Mouse (Mus musculus) limb, embryonic 14.5 days (tissue): ENCODE data around the gene Abcb4. TPM values are rescaled to one million over a fixed set of nuclear protein-coding genes. Genes with fewer than 3 reads are reported as not detected.
"Not testable (repeated sequence)": the region's sequence is repeated elsewhere in the genome, so short reads cannot be mapped to it uniquely, and the experiment has no call there.

ENCODE experiments used
- ATAC-seq: fragments of 200-750 bp; cut with Nextera tagmentation; 2 replicates; pipeline ENCODE4 v1.8.0; 2017; ENCODE audit warnings: low read depth, moderate number of reproducible peaks, moderate TSS enrichment; ENCODE audit not compliant: low FRiP score
- DNase-seq: peaks from one replicate; pipeline ENCODE4 v3.0.0-alpha.2; 2015; ENCODE audit warnings: low spot score
- H3K27ac ChIP-seq: fragments of 300-500 bp; sonication (generic); replicated peaks from 2 replicates; pipeline ENCODE4 v1.5.1; 2014; ENCODE audit warnings: low read depth, mild to moderate bottlenecking, low read length, moderate library complexity, mixed read lengths
- H3K27me3 ChIP-seq: fragments of 300-500 bp; sonication (generic); 2 replicates; pipeline ENCODE4 v1.6.1; 2014; ENCODE audit warnings: low read length, mixed read lengths; ENCODE audit not compliant: control insufficient read depth, insufficient read depth
- H3K36me3 ChIP-seq: fragments of 300-500 bp; sonication (generic); 2 replicates; pipeline ENCODE4 v1.6.1; 2014; ENCODE audit warnings: mild to moderate bottlenecking, low read length, moderate library complexity, mixed read lengths; ENCODE audit not compliant: control insufficient read depth, insufficient read depth
- H3K4me1 ChIP-seq: fragments of 300-500 bp; sonication (generic); 2 replicates; pipeline ENCODE4 v1.6.1; 2014; ENCODE audit warnings: antibody characterized with exemption, low read length, mixed read lengths; ENCODE audit not compliant: control insufficient read depth, insufficient read depth
- H3K4me2 ChIP-seq: fragments of 300-500 bp; sonication (generic); replicated peaks from 2 replicates; pipeline ENCODE4 v1.6.1; 2014; ENCODE audit warnings: low read depth, mild to moderate bottlenecking, low read length, moderate library complexity; ENCODE audit not compliant: severe bottlenecking
- H3K4me3 ChIP-seq: fragments of 300-500 bp; sonication (generic); replicated peaks from 2 replicates; pipeline ENCODE4 v1.5.1; 2014; ENCODE audit warnings: low read length
- H3K9ac ChIP-seq: fragments of 300-500 bp; sonication (generic); 2 replicates; pipeline ENCODE4 v1.6.1; 2014; ENCODE audit warnings: mild to moderate bottlenecking, low read depth, low read length, moderate library complexity; ENCODE audit not compliant: severe bottlenecking
- H3K9me3 ChIP-seq: fragments of 300-500 bp; sonication (generic); 2 replicates; pipeline ENCODE4 v1.6.1; 2016; ENCODE audit warnings: low read length; ENCODE audit not compliant: control insufficient read depth
- POLR2A ChIP-seq: fragments of 200-500 bp; IDR thresholded peaks from 2 replicates; pipeline ENCODE4 v1.8.0; 2012; ENCODE audit warnings: inconsistent platforms, mild to moderate bottlenecking, moderate library complexity, borderline replicate concordance; ENCODE audit not compliant: insufficient read depth, insufficient read length; ENCODE audit errors: extremely low read depth
- WGBS: fragments of 180-500 bp; shearing (Covaris S2); extraction: QIAGEN DNeasy Blood & Tissue Kit; methylation state at CpG from one replicate; pipeline ENCODE4 v1.1.7; 2014; 5-methylcytosine and 5-hydroxymethylcytosine counted together
- polyA plus RNA-seq, 2 experiments: library from polyadenylated mRNA; depleted of rRNA in 1 of 2; stranded (reverse) in 1 of 2; unstranded in 1 of 2; fragments of >200 nt; fragmentation: Nextera tagmentation in 1 of 2; extraction: Ambion mirVana in 1 of 2; gene quantifications; 2 replicates each; pipeline versions ENCODE4 v1.2.1 to v1.2.3; 2012 to 2014

Abcb4 gene
- polyA plus RNA-seq, 2 experiments = 0.26 to 0.51 TPM

DNA sequence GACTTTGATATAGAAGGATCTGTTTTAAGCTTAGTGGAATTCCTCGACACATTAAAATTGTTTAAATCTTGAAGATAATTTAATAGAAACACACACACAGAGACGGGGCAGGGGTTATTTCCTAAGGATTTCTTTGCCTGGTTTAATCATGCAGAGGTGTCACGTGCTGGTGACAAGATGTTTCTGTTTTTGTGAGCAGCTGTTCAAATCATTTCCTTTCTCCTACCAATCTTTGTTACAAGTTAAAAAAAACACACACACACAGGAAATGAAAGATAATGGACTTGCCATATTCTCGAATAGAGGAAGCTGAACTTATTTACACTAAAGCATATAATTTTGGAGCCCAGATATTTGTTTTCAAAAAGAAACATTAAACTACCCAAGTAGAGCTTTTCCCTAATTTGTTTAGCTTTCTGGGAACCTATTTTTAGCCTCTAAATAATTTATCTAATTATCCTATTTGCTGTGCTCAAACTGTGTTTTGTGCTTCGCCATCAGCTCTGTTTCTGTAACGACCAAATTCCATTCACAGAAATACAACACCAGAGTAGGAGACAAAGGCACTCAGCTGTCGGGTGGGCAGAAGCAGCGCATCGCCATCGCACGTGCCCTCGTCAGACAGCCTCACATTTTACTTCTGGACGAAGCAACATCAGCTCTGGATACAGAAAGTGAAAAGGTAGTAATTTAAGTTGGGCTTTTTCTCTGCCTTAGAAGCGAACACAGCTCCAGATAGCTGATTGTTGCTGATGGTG is 29.8 kb upstream of the Abcb4 start:
- H3K27me3 ChIP-seq = no peaks in the 10 kb centered on the region
- DNase-seq = no peak

GRCm38 (mm10) chr5:8865630-8866029 is 27.9 kb upstream of the Abcb4 start:
- not testable (repeated sequence) for H3K9ac ChIP-seq, H3K4me3 ChIP-seq, H3K36me3 ChIP-seq, H3K27ac ChIP-seq, DNase-seq, H3K27me3 ChIP-seq, H3K9me3 ChIP-seq, H3K4me2 ChIP-seq, H3K4me1 ChIP-seq, ATAC-seq
- WGBS = 92% methylated on average over 11 of the region's 11 CpGs

More for the DNA sequence above, 29.8 kb upstream of the Abcb4 start:
- no peak overlapping the region for H3K9ac ChIP-seq
- no peak overlapping the region for H3K27ac ChIP-seq
- no peaks in the 10 kb centered on the region for H3K36me3 ChIP-seq
- no peak; the same call in 1 of the 2 replicates for ATAC-seq
- H3K4me3 ChIP-seq = no peak overlapping the region
- H3K9me3 ChIP-seq = no peaks in the 10 kb centered on the region
- 58% methylated on average over 14 of the region's 14 CpGs for WGBS
- TF ChIP-seq POLR2A = no peak
- no peaks in the 10 kb centered on the region for H3K4me1 ChIP-seq
- no peak overlapping the region for H3K4me2 ChIP-seq

DNA sequence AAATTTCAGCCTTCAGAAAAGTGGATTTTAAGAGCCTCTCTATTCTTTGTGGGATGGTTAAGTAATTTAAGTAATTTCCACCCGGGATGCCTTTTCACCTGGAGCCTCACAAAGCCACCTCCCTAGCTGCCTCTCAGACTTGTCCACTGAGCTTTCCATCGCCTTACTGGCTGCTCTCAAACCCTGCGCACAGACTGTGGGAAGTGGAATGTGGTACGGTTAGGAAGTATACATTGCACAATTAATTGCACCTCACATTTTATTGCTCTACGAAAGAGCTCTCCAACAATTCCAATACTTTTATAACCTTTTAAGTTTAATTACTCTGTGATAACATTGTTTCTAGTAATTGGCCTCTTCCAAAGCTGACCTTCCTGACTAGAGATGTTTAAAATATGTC is 27.2 kb upstream of the Abcb4 start:
- ATAC-seq = no peak
- TF ChIP-seq POLR2A = no peak
- no peaks in the 10 kb centered on the region for H3K4me1 ChIP-seq
- H3K27me3 ChIP-seq = no peaks in the 10 kb centered on the region
- 52% methylated on average over 5 of the region's 5 CpGs for WGBS
- no peaks in the 10 kb centered on the region for H3K9me3 ChIP-seq
- no peak for DNase-seq
- H3K9ac ChIP-seq = no peak overlapping the region
- H3K36me3 ChIP-seq = no peaks in the 10 kb centered on the region
- no peak overlapping the region for H3K4me3 ChIP-seq
- no peak overlapping the region for H3K27ac ChIP-seq
- H3K4me2 ChIP-seq = no peak overlapping the region

DNA sequence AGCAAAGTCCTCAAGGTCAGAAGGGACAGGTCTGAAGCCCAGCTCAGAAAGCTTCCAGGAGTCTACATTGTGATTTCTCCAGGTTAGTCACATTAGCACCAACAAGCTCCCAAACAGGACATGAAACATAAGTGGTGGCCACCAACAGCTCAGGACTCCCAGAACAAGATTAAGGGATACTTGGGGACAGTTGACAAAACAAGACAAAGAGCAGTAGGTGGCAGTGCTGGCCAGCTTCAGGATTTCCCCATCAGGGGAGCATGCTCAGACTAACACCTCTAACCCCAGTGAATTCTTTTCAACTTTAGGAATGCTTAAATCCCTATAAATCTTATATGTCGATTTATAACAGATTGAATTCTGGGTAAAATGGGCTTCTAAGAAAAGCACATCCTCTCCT is 25.5 kb upstream of the Abcb4 start:
- TF ChIP-seq POLR2A = no peak
- Histone ChIP-seq H3K4me2 (no peak overlapping the region), H3K27me3 (no peaks in the 10 kb centered on the region), H3K9ac (no peak overlapping the region), H3K4me3 (no peak overlapping the region), H3K4me1 (no peaks in the 10 kb centered on the region), H3K36me3 (no peaks in the 10 kb centered on the region), H3K9me3 (no peaks in the 10 kb centered on the region), H3K27ac (no peak overlapping the region)
- ATAC-seq = no peak; the same call in 1 of the 2 replicates
- WGBS = 11% methylated on average over 1 of the region's 1 CpGs
- no peak for DNase-seq

DNA sequence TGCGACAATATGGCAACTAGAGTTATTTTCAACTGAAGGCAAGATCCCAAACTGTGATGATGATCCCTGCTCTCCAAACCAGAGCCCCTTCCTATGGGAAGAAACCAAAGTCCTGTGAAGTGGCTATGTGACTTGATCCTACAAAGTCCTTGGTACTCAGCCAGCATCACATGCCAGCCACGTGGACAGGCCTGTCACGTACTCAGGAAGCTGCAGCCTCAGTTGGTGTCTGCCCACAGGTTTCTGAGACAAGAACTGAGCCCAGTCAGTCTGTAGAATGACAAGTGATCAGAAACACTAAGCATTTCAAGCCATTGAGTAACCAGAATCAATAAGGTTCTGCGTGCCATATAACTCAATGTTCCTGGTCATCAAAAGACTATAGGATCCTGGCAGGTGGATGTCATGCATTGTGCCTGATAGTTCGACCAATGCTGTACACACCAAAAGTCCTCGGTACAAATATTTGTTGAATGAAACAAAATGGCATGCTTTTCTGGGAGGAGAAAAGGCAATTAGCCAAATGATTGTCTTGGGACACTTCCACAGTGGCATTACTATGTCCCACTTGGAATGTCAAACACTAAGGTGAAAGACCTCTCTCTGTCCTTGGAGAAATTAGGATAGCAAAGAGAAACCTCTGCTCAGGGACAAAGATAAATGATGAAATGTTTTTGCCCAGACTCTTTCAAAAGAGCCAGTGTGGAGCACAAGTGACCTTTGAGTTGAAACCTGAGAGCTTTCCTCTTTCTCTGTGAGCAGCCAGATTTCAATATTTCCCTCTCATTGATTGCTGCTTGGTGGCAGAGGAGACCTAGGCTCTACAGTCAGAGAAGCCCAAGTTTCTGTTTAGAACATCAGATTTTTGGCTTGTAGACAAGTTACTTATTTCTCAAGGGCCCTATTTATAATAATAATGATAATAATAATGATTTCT is 20.3 kb upstream of the Abcb4 start:
- H3K9me3 ChIP-seq = no peaks in the 10 kb centered on the region
- DNase-seq (no peak), ATAC-seq (no peak)
- H3K4me1 ChIP-seq = no peaks in the 10 kb centered on the region
- no peak overlapping the region for H3K27ac ChIP-seq
- no peaks in the 10 kb centered on the region for H3K36me3 ChIP-seq
- H3K9ac ChIP-seq = no peak overlapping the region
- no peak overlapping the region for H3K4me2 ChIP-seq
- H3K27me3 ChIP-seq = no peaks in the 10 kb centered on the region
- TF ChIP-seq POLR2A = no peak
- no peak overlapping the region for H3K4me3 ChIP-seq
- WGBS = 86% methylated on average over 6 of the region's 6 CpGs
